Mouse (Mus musculus) G1E (cell line): ENCODE results near the gene Pigu.

Experiments
- CTCF ChIP-seq: IDR thresholded peaks from 2 replicates; pipeline ENCODE4 v1.5.1; 2012; ENCODE audit warnings: low read depth, low read length, inconsistent platforms, mixed read lengths
- GATA1 ChIP-seq: IDR thresholded peaks from 2 replicates; pipeline ENCODE4 v1.6.1; 2012; ENCODE audit warnings: borderline replicate concordance, low read length, inconsistent platforms, mixed read lengths

DNA sequence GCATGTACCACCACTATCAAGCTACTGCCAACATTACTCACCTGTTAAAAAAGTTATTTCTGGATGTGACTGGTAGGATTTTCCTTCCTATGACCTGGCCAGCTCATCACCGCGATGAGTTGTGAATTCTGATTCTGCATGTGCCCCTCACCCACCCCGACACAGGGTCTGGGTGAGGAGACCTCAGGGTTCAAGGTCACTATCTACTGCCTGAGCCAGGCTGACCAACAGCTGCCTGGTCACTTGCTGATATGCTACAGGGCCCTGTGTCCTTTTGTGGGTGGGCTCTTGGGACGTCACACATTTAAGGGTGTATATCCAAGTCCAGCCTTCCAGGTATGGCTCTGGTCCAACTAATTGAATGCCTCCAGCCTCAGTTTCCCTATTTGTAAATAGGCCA, 78.1 kb downstream of the Pigu start:
- TF ChIP-seq GATA1 (no peak), CTCF (no peak)
